In the genomic region with DNA sequence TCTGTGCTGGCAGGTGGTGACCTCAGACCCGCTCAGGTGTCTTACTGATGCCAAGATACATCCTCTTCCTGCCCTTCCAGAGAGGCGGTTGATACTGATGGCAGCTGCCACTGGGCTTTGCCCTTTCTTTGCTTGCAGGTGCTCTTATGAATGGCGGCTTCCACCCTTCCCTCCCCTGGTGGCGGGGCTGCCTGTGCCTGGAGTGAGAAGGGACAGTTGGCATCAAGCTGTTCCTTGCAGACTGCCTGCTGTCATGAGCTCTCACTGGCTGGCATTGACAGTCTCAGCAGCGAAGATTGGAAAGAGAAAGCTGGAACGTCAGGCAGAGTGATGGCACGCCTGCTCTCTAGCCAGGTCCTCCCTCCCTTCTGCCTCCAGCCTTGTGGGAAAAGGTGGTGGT, we compare ENCODE assay signal across 8 mouse cellular contexts.
DNase-seq lines count a peak whose midpoint lies in the region; ATAC-seq and TF ChIP-seq lines count a peak whose summit lies in the region.

No protein-coding gene starts in this region.

- peak; percentile 3; the same call in 1 of the 2 replicates for ATAC-seq in hindbrain, embryonic 12.5 days (ENCODE audit: low FRiP score)
- no peak for ATAC-seq in midbrain, embryonic 16.5 days
- no peak for ATAC-seq in megakaryocyte progenitor cell, adult 5-6 weeks (replicated peaks; ENCODE audit: poor library complexity)

- H3K9me3 ChIP-seq in heart, embryonic 10.5 days: no peaks in the 10 kb centered on the region
- no peaks in the 10 kb centered on the region for H3K9me3 ChIP-seq in hindbrain, embryonic 12.5 days (replicated peaks)
- H3K9me3 ChIP-seq in midbrain, embryonic 16.5 days (replicated peaks; ENCODE audit: control insufficient read depth, low read length, poor library complexity, severe bottlenecking): no peaks in the 10 kb centered on the region

- no peaks in the 10 kb centered on the region for H3K27me3 ChIP-seq in heart, adult 2 months (ENCODE audit: control insufficient read depth, insufficient read depth, low read length)
- H3K27me3 ChIP-seq in heart, embryonic 10.5 days (ENCODE audit: insufficient read depth, poor library complexity, severe bottlenecking): no peaks in the 10 kb centered on the region
- no peaks in the 10 kb centered on the region for H3K27me3 ChIP-seq in hindbrain, embryonic 12.5 days
- no peaks in the 10 kb centered on the region for H3K27me3 ChIP-seq in midbrain, embryonic 16.5 days (ENCODE audit: control insufficient read depth, insufficient read depth, low read depth, low read length)

- H3K36me3 ChIP-seq in heart, adult 2 months (ENCODE audit: control insufficient read depth, insufficient read depth, low read length): peaks cover 2% of the 10 kb centered on the region
- H3K36me3 ChIP-seq in heart, embryonic 10.5 days: 0 out of 2 replicates have a peak, but pooled peaks cover 3% of the 10 kb centered on the region
- H3K36me3 ChIP-seq in hindbrain, embryonic 12.5 days: peaks cover 5% of the 10 kb centered on the region; the same call in 1 of the 2 replicates
- H3K36me3 ChIP-seq in midbrain, embryonic 16.5 days (ENCODE audit: control insufficient read depth, insufficient read depth, low read length): no peaks in the 10 kb centered on the region

- no peak for TF ChIP-seq POLR2A in heart, adult 2 months (IDR thresholded peaks at IDR 0.05; ENCODE audit: insufficient read depth, low read depth, low read length)

- TF ChIP-seq CTCF in heart, adult 2 months (IDR thresholded peaks at IDR 0.05): 0 out of 2 replicates have a peak, but pooled peaks have one; percentile 3

- no peak overlapping the region for H3K27ac ChIP-seq in heart, adult 2 months
- no peak overlapping the region for H3K27ac ChIP-seq in heart, embryonic 10.5 days
- H3K27ac ChIP-seq in hindbrain, embryonic 12.5 days: peak overlapping the region; percentile 60
- peak overlapping the region; percentile 74 for H3K27ac ChIP-seq in midbrain, embryonic 16.5 days (ENCODE audit: low read length)

- peak in 1 of 2 experiments; percentile 53 for DNase-seq in heart, adult 2 months
- DNase-seq in heart, embryonic 10.5 days (ENCODE audit: low spot score): no peak
- peak; percentile 79 for DNase-seq in cerebellum, adult 11 months
- no peak for DNase-seq in spleen, adult 18-20 months
- no peak for DNase-seq in kidney, adult 11 months

- 45% methylated on average over 7 of the region's 7 CpGs for WGBS in heart, adult 2 months
- WGBS in heart, embryonic 10.5 days: 82% methylated on average over 7 of the region's 7 CpGs
- WGBS in hindbrain, embryonic 12.5 days: 65% methylated on average over 7 of the region's 7 CpGs
- 38% methylated on average over 7 of the region's 7 CpGs for WGBS in midbrain, embryonic 16.5 days

- H3K4me1 ChIP-seq in heart, adult 2 months (ENCODE audit: control insufficient read depth, insufficient read depth, low read length): peaks cover 23% of the 10 kb centered on the region
- peaks cover 40% of the 10 kb centered on the region for H3K4me1 ChIP-seq in heart, embryonic 10.5 days
- H3K4me1 ChIP-seq in hindbrain, embryonic 12.5 days: peaks cover 31% of the 10 kb centered on the region
- peaks cover 20% of the 10 kb centered on the region for H3K4me1 ChIP-seq in midbrain, embryonic 16.5 days (ENCODE audit: control insufficient read depth, insufficient read depth, low read length)

- intact Hi-C loops in heart, adult 2 months (cut with DNase I): no loop called here

- H3K9ac ChIP-seq in heart, adult 2 months (ENCODE audit: low read depth, low read length): no peak overlapping the region
- H3K9ac ChIP-seq in hindbrain, embryonic 12.5 days: no peak overlapping the region
- H3K9ac ChIP-seq in midbrain, embryonic 16.5 days (ENCODE audit: low read depth, low read length): peak overlapping the region; percentile 43; the same call in 1 of the 2 replicates

- H3K4me3 ChIP-seq in heart, adult 2 months: no peak overlapping the region
- H3K4me3 ChIP-seq in heart, embryonic 10.5 days: no peak overlapping the region
- no peak overlapping the region for H3K4me3 ChIP-seq in hindbrain, embryonic 12.5 days
- no peak overlapping the region for H3K4me3 ChIP-seq in midbrain, embryonic 16.5 days (ENCODE audit: low read depth, low read length)

- TF ChIP-seq EP300 in heart, adult 2 months (IDR thresholded peaks at IDR 0.05; ENCODE audit: insufficient read depth, low read depth, low read length): no peak

- peaks cover 17% of the 10 kb centered on the region for H3K79me2 ChIP-seq in heart, adult 2 months (replicated peaks; ENCODE audit: control insufficient read depth, insufficient read depth, low read length)

- no peak overlapping the region for H3K4me2 ChIP-seq in hindbrain, embryonic 12.5 days (replicated peaks)
- peak overlapping the region; percentile 36 for H3K4me2 ChIP-seq in midbrain, embryonic 16.5 days (ENCODE audit: low read length)

Comparison
In these comparisons a context has a peak if more than half of its experiments do, and no peak if none do; other contexts are left out.
1. H3K27ac ChIP-seq: peak in hindbrain, embryonic 12.5 days (single experiment) and midbrain, embryonic 16.5 days (single experiment); none in heart, adult 2 months (single experiment) and heart, embryonic 10.5 days (single experiment).